Mouse (Mus musculus): Measurements from ENCODE around the gene Ccr4. TPM values are rescaled to one million over a fixed set of nuclear protein-coding genes. Genes with fewer than 3 reads are reported as not detected.

The Ccr4 gene
- polyA plus RNA-seq, 1 experiment from 2014 or later: not detected

- H3K9me3 ChIP-seq (replicated peaks): no peaks in the 10 kb centered on the region
- 0 out of 2 replicates have a peak, but pooled peaks cover 2% of the 10 kb centered on the region for H3K4me1 ChIP-seq
- no peak overlapping the region for H3K4me2 ChIP-seq (replicated peaks)
- no peak overlapping the region for H3K9ac ChIP-seq
- no peak for ATAC-seq (ENCODE audit: low FRiP score)
- H3K4me3 ChIP-seq: no peak overlapping the region
- no peak overlapping the region for H3K27ac ChIP-seq
- WGBS: 79% methylated on average over 7 of the region's 7 CpGs
- no peaks in the 10 kb centered on the region for H3K36me3 ChIP-seq
- no peaks in the 10 kb centered on the region for H3K27me3 ChIP-seq
Observed at GRCm38 (mm10) chr9:114496469-114496868, 8.2 kb downstream of the Ccr4 start.

- H3K36me3 ChIP-seq: no peaks in the 10 kb centered on the region
- H3K9me3 ChIP-seq (replicated peaks): no peaks in the 10 kb centered on the region
- no peak for ATAC-seq (ENCODE audit: low FRiP score)
- H3K27ac ChIP-seq: no peak overlapping the region
- no peak overlapping the region for H3K4me2 ChIP-seq (replicated peaks)
- no peak overlapping the region for H3K4me3 ChIP-seq
- no peaks in the 10 kb centered on the region for H3K27me3 ChIP-seq
- no peaks in the 10 kb centered on the region for H3K4me1 ChIP-seq
- H3K9ac ChIP-seq: no peak overlapping the region
- 85% methylated on average over 23 of the region's 23 CpGs for WGBS
Observed at GRCm38 (mm10) chr9:114487481-114488258, 17.0 kb downstream of the Ccr4 start.

GRCm38 (mm10) chr9:114486808-114487207, 17.9 kb downstream of the Ccr4 start:
- H3K9ac ChIP-seq: no peak overlapping the region
- ATAC-seq (ENCODE audit: low FRiP score): no peak
- H3K27ac ChIP-seq: no peak overlapping the region
- no peak overlapping the region for H3K4me3 ChIP-seq
- no peaks in the 10 kb centered on the region for H3K4me1 ChIP-seq
- H3K27me3 ChIP-seq: no peaks in the 10 kb centered on the region
- no peaks in the 10 kb centered on the region for H3K9me3 ChIP-seq (replicated peaks)
- WGBS: 89% methylated on average over 4 of the region's 4 CpGs
- H3K4me2 ChIP-seq (replicated peaks): no peak overlapping the region
- no peaks in the 10 kb centered on the region for H3K36me3 ChIP-seq

- no peaks in the 10 kb centered on the region for H3K4me1 ChIP-seq
- H3K9ac ChIP-seq: no peak overlapping the region
- no peak overlapping the region for H3K27ac ChIP-seq
- no peaks in the 10 kb centered on the region for H3K9me3 ChIP-seq (replicated peaks)
- 80% methylated on average over 5 of the region's 5 CpGs for WGBS
- no peak for ATAC-seq (ENCODE audit: low FRiP score)
- no peak overlapping the region for H3K4me3 ChIP-seq
- no peaks in the 10 kb centered on the region for H3K36me3 ChIP-seq
- H3K27me3 ChIP-seq: no peaks in the 10 kb centered on the region
- no peak overlapping the region for H3K4me2 ChIP-seq (replicated peaks)
Observed at GRCm38 (mm10) chr9:114484771-114485170, 19.9 kb downstream of the Ccr4 start.

GRCm38 (mm10) chr9:114480940-114481339, 23.8 kb downstream of the Ccr4 start:
- no peaks in the 10 kb centered on the region for H3K4me1 ChIP-seq
- H3K27me3 ChIP-seq: no peaks in the 10 kb centered on the region
- H3K36me3 ChIP-seq: no peaks in the 10 kb centered on the region
- H3K4me3 ChIP-seq: no peak overlapping the region
- no peak overlapping the region for H3K27ac ChIP-seq
- H3K9ac ChIP-seq: no peak overlapping the region
- ATAC-seq (ENCODE audit: low FRiP score): no peak
- no peaks in the 10 kb centered on the region for H3K9me3 ChIP-seq (replicated peaks)
- WGBS: 79% methylated on average over 3 of the region's 3 CpGs
- H3K4me2 ChIP-seq (replicated peaks): no peak overlapping the region

- Histone ChIP-seq H3K4me1 (no peaks in the 10 kb centered on the region), H3K36me3 (no peaks in the 10 kb centered on the region), H3K27me3 (no peaks in the 10 kb centered on the region), H3K9me3 (replicated peaks) (no peaks in the 10 kb centered on the region), H3K4me3 (no peak overlapping the region), H3K4me2 (replicated peaks) (no peak overlapping the region), H3K27ac (no peak overlapping the region), H3K9ac (no peak overlapping the region)
- ATAC-seq (ENCODE audit: low FRiP score): no peak
- WGBS: 90% methylated on average over 9 of the region's 9 CpGs
Observed at GRCm38 (mm10) chr9:114477019-114477418, 27.7 kb downstream of the Ccr4 start.

- 83% methylated on average over 7 of the region's 7 CpGs for WGBS
- H3K36me3 ChIP-seq: 0 out of 2 replicates have a peak, but pooled peaks cover 3% of the 10 kb centered on the region
- H3K4me1 ChIP-seq: no peaks in the 10 kb centered on the region
- no peak overlapping the region for H3K9ac ChIP-seq
- H3K27me3 ChIP-seq: no peaks in the 10 kb centered on the region
- H3K9me3 ChIP-seq (replicated peaks): no peaks in the 10 kb centered on the region
- no peak overlapping the region for H3K4me3 ChIP-seq
- H3K4me2 ChIP-seq (replicated peaks): no peak overlapping the region
- H3K27ac ChIP-seq: no peak overlapping the region
- ATAC-seq (ENCODE audit: low FRiP score): no peak
Observed at GRCm38 (mm10) chr9:114471892-114472291, 32.8 kb downstream of the Ccr4 start.

- Histone ChIP-seq H3K4me1 (no peaks in the 10 kb centered on the region), H3K4me3 (no peak overlapping the region), H3K36me3 (peaks cover 23% of the 10 kb centered on the region), H3K4me2 (replicated peaks) (no peak overlapping the region), H3K27ac (no peak overlapping the region), H3K9ac (no peak overlapping the region), H3K9me3 (replicated peaks) (no peaks in the 10 kb centered on the region), H3K27me3 (no peaks in the 10 kb centered on the region)
- 95% methylated on average over 4 of the region's 4 CpGs for WGBS
- no peak for ATAC-seq (ENCODE audit: low FRiP score)
Observed at GRCm38 (mm10) chr9:114468701-114469100, 36.0 kb downstream of the Ccr4 start.

- Histone ChIP-seq H3K4me2 (replicated peaks) (no peak overlapping the region), H3K9me3 (replicated peaks) (no peaks in the 10 kb centered on the region), H3K9ac (no peak overlapping the region), H3K27ac (no peak overlapping the region), H3K27me3 (no peaks in the 10 kb centered on the region), H3K4me1 (no peaks in the 10 kb centered on the region), H3K36me3 (peaks cover 23% of the 10 kb centered on the region), H3K4me3 (no peak overlapping the region)
- 80% methylated on average over 5 of the region's 5 CpGs for WGBS
- ATAC-seq (ENCODE audit: low FRiP score): no peak
Observed at GRCm38 (mm10) chr9:114468217-114468616, 36.5 kb downstream of the Ccr4 start.

- Histone ChIP-seq H3K9ac (no peak overlapping the region), H3K27ac (no peak overlapping the region)
- 59% methylated on average over 7 of the region's 7 CpGs for WGBS
Observed at GRCm38 (mm10) chr9:114466871-114467270, 37.8 kb downstream of the Ccr4 start.

GRCm38 (mm10) chr9:114465442-114465841, 39.3 kb downstream of the Ccr4 start:
- H3K36me3 ChIP-seq: peaks cover 37% of the 10 kb centered on the region
- H3K4me2 ChIP-seq (replicated peaks): no peak overlapping the region
- 76% methylated on average over 6 of the region's 6 CpGs for WGBS
- no peak overlapping the region for H3K27ac ChIP-seq
- no peak overlapping the region for H3K9ac ChIP-seq
- H3K4me1 ChIP-seq: no peaks in the 10 kb centered on the region
- no peak overlapping the region for H3K4me3 ChIP-seq
- no peak for ATAC-seq (ENCODE audit: low FRiP score)
- no peaks in the 10 kb centered on the region for H3K9me3 ChIP-seq (replicated peaks)
- no peaks in the 10 kb centered on the region for H3K27me3 ChIP-seq

More at GRCm38 (mm10) chr9:114466871-114467270, 37.8 kb downstream of the Ccr4 start:
- Histone ChIP-seq H3K4me3 (no peak overlapping the region), H3K4me1 (no peaks in the 10 kb centered on the region), H3K27me3 (no peaks in the 10 kb centered on the region), H3K9me3 (replicated peaks) (no peaks in the 10 kb centered on the region), H3K36me3 (peaks cover 28% of the 10 kb centered on the region), H3K4me2 (replicated peaks) (no peak overlapping the region)
- no peak for ATAC-seq (ENCODE audit: low FRiP score)

- Histone ChIP-seq H3K27me3 (no peaks in the 10 kb centered on the region), H3K9ac (no peak overlapping the region), H3K4me3 (no peak overlapping the region), H3K4me2 (replicated peaks) (no peak overlapping the region), H3K36me3 (peaks cover 47% of the 10 kb centered on the region), H3K4me1 (no peaks in the 10 kb centered on the region), H3K9me3 (replicated peaks) (no peaks in the 10 kb centered on the region), H3K27ac (no peak overlapping the region)
- 94% methylated on average over 7 of the region's 7 CpGs for WGBS
- ATAC-seq (ENCODE audit: low FRiP score): no peak
Observed at GRCm38 (mm10) chr9:114462569-114462968, 42.1 kb downstream of the Ccr4 start.

GRCm38 (mm10) chr9:114458436-114458835, 46.3 kb downstream of the Ccr4 start:
- 83% methylated on average over 3 of the region's 3 CpGs for WGBS
- Histone ChIP-seq H3K9ac (no peak overlapping the region), H3K27me3 (no peaks in the 10 kb centered on the region), H3K27ac (no peak overlapping the region), H3K36me3 (peaks cover 40% of the 10 kb centered on the region), H3K9me3 (replicated peaks) (no peaks in the 10 kb centered on the region), H3K4me3 (no peak overlapping the region), H3K4me2 (replicated peaks) (no peak overlapping the region), H3K4me1 (no peaks in the 10 kb centered on the region)
- ATAC-seq (ENCODE audit: low FRiP score): no peak

Measured in hindbrain, embryonic 12.5 days (tissue).